11 mouse cellular contexts compared by ENCODE assay signal in genomic region chr8:72261872-72262271, GRCm38 (mm10). TPM values are rescaled to one million over a fixed set of nuclear protein-coding genes. Genes with fewer than 3 reads are reported as not detected.
DNase-seq lines count a peak whose midpoint lies in the region; ATAC-seq and TF ChIP-seq lines count a peak whose summit lies in the region.
"Had no signal": no experiment of that assay in that cellular context is flagged by ENCODE, and none has a peak within 500 bp of the region (broad histone marks: within the 10 kb centered on the region; RNA-seq: fewer than 3 reads in every experiment).

No protein-coding gene starts in this region.

- no peaks in the 10 kb centered on the region for H3K36me3 ChIP-seq in kidney, postnatal 0 days (ENCODE audit: insufficient read depth, low read length)
- H3K36me3 ChIP-seq: embryonic facial prominence, embryonic 15.5 days had no signal

- WGBS in kidney, postnatal 0 days, result 48% methylated on average over 5 of the region's 5 CpGs
- WGBS in lung, adult 2 months, result 51% methylated on average over 5 of the region's 5 CpGs

- H3K4me2 ChIP-seq in kidney, postnatal 0 days (ENCODE audit: low read length), result no peak overlapping the region
- H3K4me2 ChIP-seq: embryonic facial prominence, embryonic 15.5 days; hindbrain, embryonic 14.5 days had no signal

- H3K9ac ChIP-seq in kidney, postnatal 0 days (ENCODE audit: low read depth, low read length), result no peak overlapping the region
- H3K9ac ChIP-seq: embryonic facial prominence, embryonic 15.5 days; hindbrain, embryonic 14.5 days had no signal

- no peaks in the 10 kb centered on the region for H3K9me3 ChIP-seq in kidney, postnatal 0 days (replicated peaks; ENCODE audit: low read length)
- H3K9me3 ChIP-seq: embryonic facial prominence, embryonic 15.5 days had no signal

- ATAC-seq in kidney, postnatal 0 days (replicated peaks; ENCODE audit: low FRiP score, low read depth), result no peak

- intact Hi-C loops in left cerebral cortex, postnatal 10 days (cut with DNase I), result loop anchor here (5.0 kb wide), 1 partner anchor 105 kb away; no protein-coding TSS in a partner anchor

- no peaks in the 10 kb centered on the region for H3K27me3 ChIP-seq in kidney, postnatal 0 days (ENCODE audit: insufficient read depth, low read length)
- H3K27me3 ChIP-seq: embryonic facial prominence, embryonic 15.5 days had no signal

- H3K4me1 ChIP-seq in kidney, postnatal 0 days (replicated peaks; ENCODE audit: insufficient read depth, low read length), result no peaks in the 10 kb centered on the region
- H3K4me1 ChIP-seq in lung, adult 2 months (ENCODE audit: control insufficient read depth, insufficient read depth, low read length), result peaks cover 4% of the 10 kb centered on the region; the same call in 1 of the 2 replicates
- H3K4me1 ChIP-seq: embryonic facial prominence, embryonic 15.5 days had no signal

- no peak for TF ChIP-seq POLR2A in lung, adult 2 months (IDR thresholded peaks at IDR 0.05; ENCODE audit: borderline replicate concordance, extremely low read depth, low read depth, low read length)

- no peak overlapping the region for H3K4me3 ChIP-seq in kidney, postnatal 0 days (replicated peaks; ENCODE audit: low read depth, low read length)
- no peak overlapping the region for H3K4me3 ChIP-seq in lung, adult 2 months (replicated peaks; ENCODE audit: extremely low read depth, low read depth, low read length)
- H3K4me3 ChIP-seq: embryonic facial prominence, embryonic 15.5 days had no signal

- no peak overlapping the region for H3K27ac ChIP-seq in kidney, postnatal 0 days
- H3K27ac ChIP-seq: embryonic facial prominence, embryonic 15.5 days; hindbrain, embryonic 14.5 days had no signal

- TF ChIP-seq CTCF in kidney, postnatal 0 days (IDR thresholded peaks at IDR 0.05; ENCODE audit: low read depth), result peak; percentile 52
- peak; percentile 62 for TF ChIP-seq CTCF in lung, adult 2 months (IDR thresholded peaks at IDR 0.05; ENCODE audit: insufficient read depth, low read length)

- peak; percentile 29 to 47 for DNase-seq in cerebellum, postnatal 14 days
- no peak for DNase-seq in cerebellum, adult 11-12 months
- DNase-seq in kidney, postnatal 0 days (ENCODE audit: low spot score), result peak; percentile 41
- no peak for DNase-seq in kidney, adult 18-20 months
- peak; percentile 52 for DNase-seq in NIH3T3 (ENCODE audit: low read depth)
- DNase-seq in lung, adult 2 months, result no peak
- DNase-seq in c-Kit-positive CD71-positive TER-119-positive erythroid progenitor cells, embryonic 14.5 days (ENCODE audit: low spot score), result no peak
- DNase-seq in left cerebral cortex, postnatal 10 days (ENCODE audit: extremely low spot score in 1 of 2, low spot score in 2 of 2), result no peak

RNA-seq across cellular contexts. Expression of gene Ap1m1, which starts 22.1 kb away (rescaled TPM):
- polyA plus RNA-seq in kidney, postnatal 0 days (2015; fragmentation: Nextera tagmentation; extraction: Ambion mirVana), result 93.0 and 103 TPM in 2 replicates
- polyA plus RNA-seq in lung, adult 2 months (2012; rRNA removed), result 67.5 and 78.6 TPM in 2 replicates
- total RNA-seq in left cerebral cortex, postnatal 10 days (2021), result 100 to 1,000 TPM; 115 to 119 TPM

RNA-seq across cellular contexts. Expression of gene Fam32a, which starts 42.3 kb away (rescaled TPM):
- polyA plus RNA-seq in kidney, postnatal 0 days (2015; fragmentation: Nextera tagmentation; extraction: Ambion mirVana), result 72.7 and 74.4 TPM in 2 replicates
- 35.9 and 50.0 TPM in 2 replicates for polyA plus RNA-seq in lung, adult 2 months (2012; rRNA removed)
- total RNA-seq in left cerebral cortex, postnatal 10 days (2021), result 10 to 100 TPM; 54.0 to 59.4 TPM

RNA-seq across cellular contexts. Expression of gene Gm10282, which starts 43.2 kb away (rescaled TPM):
- polyA plus RNA-seq in kidney, postnatal 0 days (2015; fragmentation: Nextera tagmentation; extraction: Ambion mirVana), result 22.2 and 22.8 TPM in 2 replicates
- polyA plus RNA-seq in lung, adult 2 months (2012; rRNA removed), result 0.53 and 1.8 TPM in 2 replicates
- total RNA-seq in left cerebral cortex, postnatal 10 days (2021), result 10 to 100 TPM in 1 of 2 experiments, 1 to 10 TPM in 1; 6.3 to 10.8 TPM

RNA-seq across cellular contexts. Expression of gene Gm11034, which starts 48.4 kb away (rescaled TPM):
- not detected in 2 replicates for polyA plus RNA-seq in kidney, postnatal 0 days (2015; fragmentation: Nextera tagmentation; extraction: Ambion mirVana)
- polyA plus RNA-seq in lung, adult 2 months (2012; rRNA removed), result not detected in 2 replicates
- not detected for total RNA-seq in left cerebral cortex, postnatal 10 days (2021)
- total RNA-seq: megakaryocyte, adult 5-6 weeks had no signal
- polyA plus RNA-seq: embryonic facial prominence, embryonic 15.5 days; hindbrain, embryonic 14.5 days had no signal

RNA-seq across cellular contexts. Expression of gene Cib3, which starts 49.2 kb away (rescaled TPM):
- not detected in 2 replicates for polyA plus RNA-seq in kidney, postnatal 0 days (2015; fragmentation: Nextera tagmentation; extraction: Ambion mirVana)
- polyA plus RNA-seq in lung, adult 2 months (2012; rRNA removed), result 0.25 TPM in 1 of 2 replicates, not detected in the other
- total RNA-seq in left cerebral cortex, postnatal 10 days (2021), result not detected
- polyA plus RNA-seq: hindbrain, embryonic 14.5 days had no signal

Comparison
In these comparisons a context has a peak if more than half of its experiments do, and no peak if none do; other contexts are left out.
1. DNase-seq: peak in cerebellum, postnatal 14 days (2 of 2), kidney, postnatal 0 days (single experiment) and NIH3T3 (single experiment); none in cerebellum, adult 11-12 months (single experiment), kidney, adult 18-20 months (single experiment), lung, adult 2 months (single experiment), c-Kit-positive CD71-positive TER-119-positive erythroid progenitor cells, embryonic 14.5 days (single experiment) and left cerebral cortex, postnatal 10 days (0 of 2).